19 mouse cellular contexts compared by ENCODE assay signal in genomic region chr3:152287810-152288209, GRCm38 (mm10). TPM values are rescaled to one million over a fixed set of nuclear protein-coding genes. Genes with fewer than 3 reads are reported as not detected.
DNase-seq lines count a peak whose midpoint lies in the region; ATAC-seq and TF ChIP-seq lines count a peak whose summit lies in the region.
"Had no signal": no experiment of that assay in that cellular context is flagged by ENCODE, and none has a peak within 500 bp of the region (broad histone marks: within the 10 kb centered on the region; RNA-seq: fewer than 3 reads in every experiment).

No protein-coding gene starts in this region.

- 0 out of 2 replicates have a peak, but pooled peaks have one; percentile 12 for TF ChIP-seq CTCF in lung, adult 2 months (IDR thresholded peaks at IDR 0.05; ENCODE audit: insufficient read depth, low read length)
- TF ChIP-seq CTCF in ES-Bruce4 (IDR thresholded peaks at IDR 0.05; ENCODE audit: low read depth, low read length) = peak; percentile 60

- H3K4me2 ChIP-seq in hindbrain, embryonic 13.5 days = no peak overlapping the region
- H3K4me2 ChIP-seq: forebrain, embryonic 12.5 days; heart, embryonic 15.5 days; kidney, embryonic 15.5 days; limb, embryonic 13.5 days; neural tube, embryonic 13.5 days had no signal

- peaks cover 58% of the 10 kb centered on the region for H3K36me3 ChIP-seq in heart, embryonic 10.5 days
- peaks cover 13% of the 10 kb centered on the region; the same call in 1 of the 2 replicates for H3K36me3 ChIP-seq in ES-Bruce4 (ENCODE audit: control insufficient read depth, insufficient read depth, low read length, poor library complexity, severe bottlenecking)
- peaks cover 82% of the 10 kb centered on the region for H3K36me3 ChIP-seq in hindbrain, embryonic 10.5 days
- H3K36me3 ChIP-seq in hindbrain, embryonic 13.5 days = peaks cover 86% of the 10 kb centered on the region

- no peak overlapping the region for H3K9ac ChIP-seq in ES-Bruce4 (ENCODE audit: low read depth, poor library complexity, severe bottlenecking)
- no peak overlapping the region for H3K9ac ChIP-seq in hindbrain, embryonic 13.5 days
- H3K9ac ChIP-seq: forebrain, embryonic 12.5 days; heart, embryonic 15.5 days; kidney, embryonic 15.5 days; limb, embryonic 13.5 days; neural tube, embryonic 13.5 days had no signal

- no peak overlapping the region for H3K27ac ChIP-seq in heart, embryonic 10.5 days
- H3K27ac ChIP-seq in ES-Bruce4 (ENCODE audit: insufficient read depth, low read length) = no peak overlapping the region
- no peak overlapping the region for H3K27ac ChIP-seq in hindbrain, embryonic 10.5 days
- no peak overlapping the region for H3K27ac ChIP-seq in hindbrain, embryonic 13.5 days
- H3K27ac ChIP-seq: forebrain, embryonic 12.5 days; heart, embryonic 15.5 days; kidney, embryonic 15.5 days; limb, embryonic 13.5 days; neural tube, embryonic 13.5 days had no signal

- no peaks in the 10 kb centered on the region for H3K27me3 ChIP-seq in heart, embryonic 10.5 days (ENCODE audit: insufficient read depth, poor library complexity, severe bottlenecking)
- H3K27me3 ChIP-seq in ES-Bruce4 (ENCODE audit: control insufficient read depth, insufficient read depth, low read length, poor library complexity, severe bottlenecking) = no peaks in the 10 kb centered on the region
- H3K27me3 ChIP-seq in hindbrain, embryonic 10.5 days (ENCODE audit: insufficient read depth, poor library complexity, severe bottlenecking) = no peaks in the 10 kb centered on the region
- H3K27me3 ChIP-seq in hindbrain, embryonic 13.5 days = no peaks in the 10 kb centered on the region
- H3K27me3 ChIP-seq: forebrain, embryonic 12.5 days; heart, embryonic 15.5 days; kidney, embryonic 15.5 days; limb, embryonic 13.5 days; megakaryocyte, embryonic 14.5 days; neural tube, embryonic 13.5 days had no signal

- no peak for TF ChIP-seq EP300 in ES-Bruce4 (IDR thresholded peaks at IDR 0.05; ENCODE audit: insufficient read depth, low read depth, low read length)

- TF ChIP-seq POLR2A in lung, adult 2 months (IDR thresholded peaks at IDR 0.05; ENCODE audit: borderline replicate concordance, extremely low read depth, low read depth, low read length) = no peak
- no peak for TF ChIP-seq POLR2A in ES-Bruce4 (IDR thresholded peaks at IDR 0.05; ENCODE audit: insufficient read depth, low read length)

- H3K4me1 ChIP-seq in heart, embryonic 10.5 days = no peaks in the 10 kb centered on the region
- no peaks in the 10 kb centered on the region for H3K4me1 ChIP-seq in lung, adult 2 months (ENCODE audit: control insufficient read depth, insufficient read depth, low read length)
- no peaks in the 10 kb centered on the region for H3K4me1 ChIP-seq in ES-Bruce4 (ENCODE audit: control insufficient read depth, insufficient read depth, low read length)
- no peaks in the 10 kb centered on the region for H3K4me1 ChIP-seq in hindbrain, embryonic 10.5 days (replicated peaks)
- no peaks in the 10 kb centered on the region for H3K4me1 ChIP-seq in hindbrain, embryonic 13.5 days (replicated peaks)
- H3K4me1 ChIP-seq: forebrain, embryonic 12.5 days; heart, embryonic 15.5 days; kidney, embryonic 15.5 days; neural tube, embryonic 13.5 days had no signal

- no peaks in the 10 kb centered on the region for H3K9me3 ChIP-seq in heart, embryonic 10.5 days
- no peaks in the 10 kb centered on the region for H3K9me3 ChIP-seq in ES-Bruce4 (replicated peaks; ENCODE audit: control insufficient read depth, insufficient read depth, low read length, poor library complexity, severe bottlenecking)
- no peaks in the 10 kb centered on the region for H3K9me3 ChIP-seq in hindbrain, embryonic 10.5 days
- no peaks in the 10 kb centered on the region for H3K9me3 ChIP-seq in hindbrain, embryonic 13.5 days
- H3K9me3 ChIP-seq: forebrain, embryonic 12.5 days; heart, embryonic 15.5 days; kidney, embryonic 15.5 days; limb, embryonic 13.5 days; megakaryocyte, embryonic 14.5 days; neural tube, embryonic 13.5 days had no signal

- peak; percentile 57 for DNase-seq in heart, embryonic 10.5 days (ENCODE audit: low spot score)
- no peak for DNase-seq in heart, adult 18-20 months
- DNase-seq in lung, adult 2 months = no peak
- no peak for DNase-seq in lung, postnatal 4 days
- peak; percentile 51 for DNase-seq in R1 (ENCODE audit: low read depth, low spot score)
- DNase-seq in hindbrain, embryonic 10.5 days (ENCODE audit: low spot score) = no peak
- DNase-seq: adrenal gland, adult 2 months; cerebellum, adult 9-10 months; midbrain, embryonic 14.5 days; thymus, postnatal 36 days had no signal

- ATAC-seq in hindbrain, embryonic 13.5 days (ENCODE audit: low FRiP score) = no peak

- WGBS in heart, embryonic 10.5 days = 78% methylated on average over 9 of the region's 9 CpGs
- WGBS in lung, adult 2 months = 78% methylated on average over 9 of the region's 9 CpGs
- WGBS in hindbrain, embryonic 10.5 days = 84% methylated on average over 9 of the region's 9 CpGs
- 82% methylated on average over 9 of the region's 9 CpGs for WGBS in hindbrain, embryonic 13.5 days

- no peak overlapping the region for H3K4me3 ChIP-seq in heart, embryonic 10.5 days
- H3K4me3 ChIP-seq in lung, adult 2 months (replicated peaks; ENCODE audit: extremely low read depth, low read depth, low read length) = no peak overlapping the region
- no peak overlapping the region for H3K4me3 ChIP-seq in ES-Bruce4 (ENCODE audit: low read depth, low read length)
- H3K4me3 ChIP-seq in hindbrain, embryonic 10.5 days = no peak overlapping the region
- H3K4me3 ChIP-seq in hindbrain, embryonic 13.5 days = no peak overlapping the region
- H3K4me3 ChIP-seq: forebrain, embryonic 12.5 days; heart, embryonic 15.5 days; kidney, embryonic 15.5 days; limb, embryonic 13.5 days; megakaryocyte, embryonic 14.5 days; neural tube, embryonic 13.5 days had no signal

RNA-seq across cellular contexts. Expression of gene Nexn, which starts 21.7 kb away (rescaled TPM):
- 102 and 155 TPM in 2 replicates for polyA plus RNA-seq in heart, embryonic 10.5 days (2016; fragmentation: Nextera tagmentation; extraction: Ambion mirVana)
- 100 to 1,000 TPM; 321 to 331 TPM for total RNA-seq in heart, adult 18-20 months (2021)
- 0.34 and 1.1 TPM in 2 replicates for polyA plus RNA-seq in lung, adult 2 months (2012; rRNA removed)
- 16.3 and 19.6 TPM in 2 replicates for polyA plus RNA-seq in ES-Bruce4 (2011; ENCODE audit: insufficient read depth, insufficient read length, low read depth, missing spikeins)
- 2.8 and 5.2 TPM in 2 replicates for polyA plus RNA-seq in hindbrain, embryonic 10.5 days (2016; fragmentation: Nextera tagmentation; extraction: Ambion mirVana)
- 3.1 and 3.8 TPM in 2 replicates for polyA plus RNA-seq in hindbrain, embryonic 13.5 days (2015; fragmentation: Nextera tagmentation; extraction: Ambion mirVana)
- total RNA-seq: granulocyte monocyte progenitor cell, adult 5-6 weeks had no signal
- polyA plus RNA-seq: adrenal gland, adult 2 months had no signal

RNA-seq across cellular contexts. Expression of gene Miga1, which starts 52.4 kb away (rescaled TPM):
- 14.5 and 18.4 TPM in 2 replicates for polyA plus RNA-seq in heart, embryonic 10.5 days (2016; fragmentation: Nextera tagmentation; extraction: Ambion mirVana)
- total RNA-seq in heart, adult 18-20 months (2021) = 10 to 100 TPM; 10.8 to 14.7 TPM
- 9.5 and 11.6 TPM in 2 replicates for polyA plus RNA-seq in lung, adult 2 months (2012; rRNA removed)
- 48.7 and 50.7 TPM in 2 replicates for polyA plus RNA-seq in ES-Bruce4 (2011; ENCODE audit: insufficient read depth, insufficient read length, low read depth, missing spikeins)
- polyA plus RNA-seq in hindbrain, embryonic 10.5 days (2016; fragmentation: Nextera tagmentation; extraction: Ambion mirVana) = 16.4 and 16.9 TPM in 2 replicates
- polyA plus RNA-seq in hindbrain, embryonic 13.5 days (2015; fragmentation: Nextera tagmentation; extraction: Ambion mirVana) = 18.9 and 19.8 TPM in 2 replicates

RNA-seq across cellular contexts. Expression of gene Usp33, which starts 58.5 kb away (rescaled TPM):
- polyA plus RNA-seq in heart, embryonic 10.5 days (2016; fragmentation: Nextera tagmentation; extraction: Ambion mirVana) = 36.2 and 37.6 TPM in 2 replicates
- 10 to 100 TPM; 22.2 to 24.3 TPM for total RNA-seq in heart, adult 18-20 months (2021)
- 16.3 and 26.6 TPM in 2 replicates for polyA plus RNA-seq in lung, adult 2 months (2012; rRNA removed)
- 44.5 and 48.4 TPM in 2 replicates for polyA plus RNA-seq in ES-Bruce4 (2011; ENCODE audit: insufficient read depth, insufficient read length, low read depth, missing spikeins)
- 49.5 and 53.8 TPM in 2 replicates for polyA plus RNA-seq in hindbrain, embryonic 10.5 days (2016; fragmentation: Nextera tagmentation; extraction: Ambion mirVana)
- polyA plus RNA-seq in hindbrain, embryonic 13.5 days (2015; fragmentation: Nextera tagmentation; extraction: Ambion mirVana) = 88.0 and 89.3 TPM in 2 replicates

Comparison
In these comparisons a context has a peak if more than half of its experiments do, and no peak if none do; other contexts are left out.
1. DNase-seq: peak in heart, embryonic 10.5 days (single experiment) and R1 (single experiment); none in heart, adult 18-20 months (0 of 2), lung, adult 2 months (single experiment), lung, postnatal 4 days (0 of 2) and hindbrain, embryonic 10.5 days (single experiment).